Mouse (Mus musculus) kidney, adult 11 months (tissue): ENCODE measurements around the gene Chaf1a.
"Not testable (repeated sequence)": the region's sequence is repeated elsewhere in the genome, so short reads cannot be mapped to it uniquely, and the experiment has no call there.

Experiments used
- DNase-seq: peaks from one replicate; pipeline ENCODE4 v3.0.0; 2022

Chaf1a gene

DNA sequence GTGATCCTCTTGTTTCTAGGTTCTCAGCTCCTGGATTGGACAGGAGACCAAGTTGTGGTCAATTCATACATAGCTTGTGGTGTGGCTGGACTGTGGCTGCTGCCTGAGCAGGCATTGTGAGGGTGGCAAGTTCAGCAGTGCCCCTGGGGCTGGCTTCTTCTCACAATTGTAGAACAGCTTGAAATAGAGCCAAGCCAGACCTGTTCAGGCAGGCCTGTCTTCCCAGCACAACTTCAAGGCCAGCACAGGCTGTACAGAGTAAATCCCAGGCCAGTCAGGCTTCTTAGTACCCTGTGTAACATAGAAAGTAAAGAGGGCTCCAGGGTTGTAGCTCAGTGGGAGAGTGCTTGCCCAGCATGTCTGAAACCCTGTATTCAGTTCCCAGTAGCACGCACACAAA lies 52.6 kb downstream of the Chaf1a start:
- no peak for DNase-seq

DNA sequence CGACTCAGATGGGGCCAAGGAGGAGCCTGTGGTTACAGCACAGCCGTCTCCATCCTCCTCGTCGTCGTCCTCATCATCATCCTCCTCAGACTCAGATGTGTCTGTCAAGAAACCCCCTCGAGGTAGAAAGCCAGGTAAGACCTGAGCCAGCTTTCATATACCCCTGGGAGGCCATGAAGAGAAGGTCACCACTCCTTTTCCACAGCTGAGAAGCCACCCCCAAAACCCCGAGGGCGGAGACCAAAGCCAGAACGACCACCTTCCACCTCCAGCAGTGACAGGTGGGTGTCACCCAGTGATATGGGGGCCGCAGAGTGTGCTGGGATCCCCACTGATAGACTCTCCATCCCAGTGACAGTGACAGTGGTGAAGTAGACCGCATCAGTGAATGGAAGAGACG lies 56.6 kb downstream of the Chaf1a start:
- DNase-seq: no peak

DNA sequence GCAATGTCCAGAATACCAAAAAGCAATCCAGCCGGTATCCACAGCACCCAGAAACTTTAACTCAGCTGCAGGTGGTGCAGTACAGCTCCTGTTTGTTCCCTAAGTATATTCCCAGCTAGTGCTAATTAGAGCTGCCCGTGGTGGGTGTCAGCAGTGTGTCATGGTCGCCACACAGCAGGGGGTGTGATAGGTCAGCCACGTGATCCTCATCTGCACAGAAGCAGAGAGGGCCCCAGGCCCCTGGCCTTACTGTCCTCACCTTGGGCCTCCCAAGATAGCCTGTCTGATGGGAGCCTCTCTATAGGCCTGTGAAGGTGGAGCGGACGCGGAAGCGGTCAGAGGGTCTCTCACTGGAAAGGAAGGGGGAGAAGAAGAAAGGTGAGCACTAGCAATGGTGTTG lies 57.9 kb downstream of the Chaf1a start:
- DNase-seq: no peak

DNA sequence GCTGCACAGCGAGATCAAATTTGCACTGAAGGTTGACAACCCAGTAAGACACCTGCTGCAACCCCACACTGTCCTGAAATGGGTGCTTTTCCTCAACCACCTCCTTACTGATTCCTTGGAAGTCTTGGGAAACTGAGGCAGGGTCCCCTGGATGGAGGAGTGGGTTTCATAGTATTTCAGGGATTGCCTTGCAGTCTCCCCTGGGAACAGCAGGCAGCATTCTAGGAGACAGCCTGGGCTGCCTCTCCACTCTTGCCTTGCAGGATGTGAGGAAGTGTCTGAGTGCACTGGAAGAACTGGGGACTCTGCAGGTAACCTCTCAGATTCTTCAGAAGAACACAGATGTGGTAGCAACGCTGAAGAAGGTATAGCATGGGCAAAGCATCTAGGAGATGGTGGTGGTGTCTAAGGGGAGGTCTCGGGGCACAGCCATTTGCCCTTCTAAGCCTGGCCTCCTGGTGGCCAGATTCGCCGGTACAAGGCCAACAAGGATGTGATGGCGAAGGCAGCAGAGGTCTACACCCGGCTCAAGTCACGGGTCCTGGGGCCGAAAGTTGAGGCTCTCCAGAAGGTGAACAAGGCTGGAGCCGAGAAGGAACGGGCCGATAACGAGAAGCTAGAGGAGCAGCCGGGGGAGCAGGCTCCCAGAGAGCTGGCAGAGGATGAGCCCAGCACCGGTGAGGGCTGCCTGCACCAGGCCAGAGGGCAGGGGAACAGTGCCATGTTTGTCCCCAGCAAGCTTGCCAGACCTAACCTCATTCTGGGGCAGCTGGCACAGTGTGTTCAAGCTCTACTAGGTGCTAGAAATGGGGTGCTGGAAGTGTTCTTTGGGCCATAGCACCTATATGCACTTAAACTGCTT lies 58.7 kb downstream of the Chaf1a start:
- DNase-seq: no peak

DNA sequence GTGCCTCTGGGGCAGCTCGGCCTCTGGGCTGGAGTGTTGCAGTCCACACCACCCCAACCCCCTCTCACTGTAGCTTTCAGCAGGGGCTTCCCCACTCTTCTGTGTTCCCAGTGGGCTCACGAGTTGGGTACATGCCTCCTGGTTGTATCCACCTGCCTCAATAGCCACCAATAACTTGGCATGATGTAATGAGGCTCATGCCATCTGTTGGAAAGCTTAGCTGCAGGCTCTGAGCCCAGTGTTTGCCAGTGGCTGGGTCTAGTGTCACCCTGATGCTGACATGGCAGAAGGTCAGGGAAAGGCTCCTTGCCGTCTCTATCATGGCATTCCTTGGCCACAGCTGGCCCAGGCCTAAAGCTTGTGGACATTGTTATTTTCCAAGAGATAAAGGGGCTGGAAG lies 60.6 kb downstream of the Chaf1a start:
- DNase-seq: no peak

DNA sequence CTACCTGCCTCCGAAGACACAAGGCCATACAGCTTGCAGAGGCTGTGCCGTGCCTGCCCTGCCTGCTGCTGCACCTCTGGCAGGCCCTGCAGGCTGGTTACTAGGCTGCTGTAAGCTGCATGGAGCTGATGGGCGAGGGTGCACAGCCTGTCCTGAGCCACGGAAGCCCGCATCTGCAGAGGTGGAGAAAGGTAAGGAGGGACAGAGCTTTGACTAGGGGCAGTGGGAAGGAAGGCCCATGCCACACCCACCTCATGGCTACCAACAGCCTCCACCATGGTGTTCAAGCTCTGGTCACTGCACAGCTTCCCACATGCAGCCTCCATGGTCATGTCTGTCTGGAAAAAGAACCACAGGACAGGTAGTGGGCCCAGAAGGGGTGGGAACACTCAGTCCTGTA lies 61.9 kb downstream of the Chaf1a start:
- DNase-seq: no peak

DNA sequence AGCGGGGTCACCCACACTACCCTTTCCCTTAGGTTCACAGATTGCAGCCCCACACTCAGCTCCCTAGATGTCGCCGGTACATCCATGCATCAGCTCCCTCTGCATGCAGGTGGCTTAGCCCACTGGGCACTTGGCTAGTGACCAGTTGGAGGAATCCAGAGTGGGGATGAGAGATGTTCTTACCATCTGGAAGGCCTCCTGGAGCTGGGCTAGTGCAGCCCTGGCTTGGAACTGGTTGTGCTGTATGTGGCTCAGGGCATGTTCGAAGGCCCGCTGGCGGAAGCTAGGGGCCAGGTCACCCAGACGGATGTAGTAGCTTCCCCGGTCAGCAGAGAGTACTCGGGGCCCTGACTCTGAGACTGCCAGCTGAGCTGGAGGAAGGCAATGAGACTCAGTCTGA lies 62.7 kb downstream of the Chaf1a start:
- no peak for DNase-seq

DNA sequence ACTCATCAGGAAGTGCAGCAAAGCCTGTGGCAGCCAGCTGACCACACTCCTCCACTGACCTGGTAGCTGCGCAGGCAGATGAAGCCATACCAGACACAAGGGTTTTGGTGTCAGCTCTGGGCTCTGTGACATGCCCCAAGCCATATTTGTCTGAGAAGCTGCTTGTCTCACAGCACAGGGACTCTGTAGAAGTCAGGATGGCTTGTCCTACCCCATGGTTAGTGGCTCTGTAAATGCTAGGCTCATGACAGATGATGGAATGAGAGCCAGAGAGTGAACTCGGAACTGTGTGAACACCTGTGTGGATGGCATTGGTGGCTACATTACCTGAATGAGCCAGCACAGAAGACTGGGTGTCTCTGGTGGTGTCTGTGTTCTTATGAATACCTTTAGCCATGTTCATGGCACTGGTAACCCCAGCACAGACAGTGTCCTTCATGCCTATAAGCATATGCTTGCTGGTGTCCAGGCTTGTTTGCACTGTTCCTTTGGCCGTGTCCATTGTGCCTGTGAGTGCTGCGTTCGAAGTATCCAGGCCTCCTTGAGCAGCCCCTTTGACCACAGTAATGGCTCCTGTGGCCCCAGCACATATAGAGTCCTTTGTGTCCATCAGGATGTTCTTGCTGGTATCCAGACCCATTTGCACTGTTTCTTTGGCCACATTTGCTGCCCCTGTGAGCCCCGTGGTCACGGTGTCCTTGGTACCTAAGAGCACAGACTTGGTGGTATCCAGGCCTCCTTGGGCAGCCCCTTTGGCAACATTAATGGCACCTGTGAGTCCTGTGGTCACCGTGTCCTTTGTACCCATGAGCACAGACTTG lies 63.4 kb downstream of the Chaf1a start:
- no peak for DNase-seq

DNA sequence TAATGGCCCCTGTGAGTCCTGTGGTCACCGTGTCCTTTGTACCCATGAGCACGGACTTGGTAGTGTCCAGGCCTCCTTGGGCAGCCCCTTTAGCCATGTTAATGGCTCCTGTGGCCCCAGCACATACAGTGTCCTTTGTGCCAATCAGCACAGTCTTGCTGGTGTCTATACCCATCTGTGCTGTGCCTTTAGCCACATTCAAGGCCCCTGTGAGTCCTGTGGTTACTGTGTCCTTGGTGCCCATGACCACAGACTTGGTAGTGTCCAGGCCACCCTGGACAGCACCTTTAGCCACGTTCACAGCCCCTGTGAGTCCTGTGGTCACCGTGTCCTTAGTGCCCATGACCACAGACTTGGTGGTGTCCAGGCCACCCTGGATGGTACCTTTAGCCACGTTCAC lies 64.6 kb downstream of the Chaf1a start:
- DNase-seq: not testable (repeated sequence)

DNA sequence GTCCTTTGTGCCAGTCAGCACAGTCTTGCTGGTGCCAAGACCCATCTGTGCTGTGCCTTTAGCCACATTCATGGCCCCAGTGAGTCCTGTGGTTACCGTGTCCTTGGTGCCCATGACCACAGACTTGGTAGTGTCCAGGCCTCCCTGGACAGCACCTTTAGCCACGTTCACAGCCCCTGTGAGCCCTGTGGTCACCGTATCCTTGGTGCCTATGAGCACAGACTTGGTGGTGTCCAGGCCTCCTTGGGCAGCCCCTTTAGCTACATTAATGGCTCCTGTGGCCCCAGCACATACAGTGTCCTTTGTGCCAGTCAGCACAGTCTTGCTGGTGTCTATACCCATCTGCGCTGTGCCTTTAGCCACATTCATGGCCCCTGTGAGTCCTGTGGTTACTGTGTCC lies 66.2 kb downstream of the Chaf1a start:
- DNase-seq: not testable (repeated sequence)

DNA sequence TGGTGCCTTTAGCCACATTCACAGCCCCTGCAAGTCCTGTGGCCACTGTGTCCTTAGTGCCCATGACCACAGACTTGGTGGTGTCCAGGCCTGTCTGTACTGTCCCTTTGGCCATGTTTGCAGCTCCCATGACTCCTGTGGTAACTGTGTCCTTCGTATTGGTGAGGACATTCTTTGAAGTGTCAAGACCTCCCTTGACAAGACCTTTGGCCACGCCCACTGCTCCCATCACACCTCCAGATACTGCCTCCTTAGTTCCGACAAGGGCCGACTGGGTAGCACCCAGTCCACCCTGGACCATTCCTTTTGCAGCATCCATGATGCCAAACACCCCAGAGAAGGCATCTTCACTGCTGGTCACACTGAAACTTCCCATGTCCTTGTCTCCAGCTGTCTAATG lies 66.7 kb downstream of the Chaf1a start:
- no peak for DNase-seq

DNA sequence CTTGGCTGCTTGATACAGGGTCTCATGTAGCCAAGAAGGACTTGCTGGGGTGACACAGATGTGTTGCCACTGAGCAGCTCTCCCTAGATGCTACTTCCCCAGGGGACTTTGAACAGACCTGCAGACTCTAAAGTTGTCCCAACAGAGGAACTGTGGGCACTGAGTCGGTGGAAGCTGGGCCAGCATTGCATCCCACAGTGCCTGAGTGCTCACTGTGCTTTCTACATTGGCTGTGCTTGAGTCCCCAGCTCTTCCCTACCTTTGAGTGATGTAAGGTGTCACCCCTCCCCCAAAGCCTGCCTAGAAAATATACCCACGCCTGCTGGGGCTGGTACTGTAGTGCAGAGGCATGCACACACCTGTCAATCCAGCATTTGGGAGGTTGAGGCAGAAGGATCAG lies 67.5 kb downstream of the Chaf1a start:
- DNase-seq: no peak

DNA sequence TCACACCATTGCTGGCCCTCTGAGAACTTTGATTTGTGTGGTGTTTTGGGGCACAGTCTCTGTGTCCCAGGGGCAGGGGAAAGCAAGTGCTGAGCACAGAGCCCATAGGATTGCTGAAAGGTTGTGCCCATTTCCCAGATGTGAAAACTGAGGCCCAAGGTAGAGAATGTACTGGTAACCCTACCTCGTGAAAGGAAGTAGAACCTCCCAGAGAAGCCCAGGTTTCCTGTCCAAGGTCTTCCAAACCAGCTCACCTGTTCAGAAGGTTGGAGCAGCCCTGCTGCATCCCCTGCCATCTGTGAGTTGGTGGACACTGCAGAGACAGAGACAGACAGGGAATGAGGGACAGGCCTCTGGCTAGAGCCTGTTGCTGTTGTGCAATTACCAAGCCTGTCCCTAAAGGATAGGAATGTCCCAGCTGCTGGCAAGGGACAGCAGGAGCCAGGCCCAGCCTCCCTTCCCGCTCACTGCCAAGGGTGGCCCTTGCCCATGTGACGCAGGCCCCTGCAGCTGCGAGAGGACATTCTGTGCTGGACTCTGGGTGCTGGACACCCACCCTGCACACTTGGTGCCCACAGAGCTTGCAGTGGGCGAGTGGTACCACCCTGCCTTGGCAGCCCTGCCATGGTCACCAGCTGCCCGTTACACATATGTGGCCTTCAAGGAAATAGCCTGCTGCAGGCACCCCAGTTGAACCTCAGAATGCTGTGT lies 68.2 kb downstream of the Chaf1a start:
- no peak for DNase-seq

DNA sequence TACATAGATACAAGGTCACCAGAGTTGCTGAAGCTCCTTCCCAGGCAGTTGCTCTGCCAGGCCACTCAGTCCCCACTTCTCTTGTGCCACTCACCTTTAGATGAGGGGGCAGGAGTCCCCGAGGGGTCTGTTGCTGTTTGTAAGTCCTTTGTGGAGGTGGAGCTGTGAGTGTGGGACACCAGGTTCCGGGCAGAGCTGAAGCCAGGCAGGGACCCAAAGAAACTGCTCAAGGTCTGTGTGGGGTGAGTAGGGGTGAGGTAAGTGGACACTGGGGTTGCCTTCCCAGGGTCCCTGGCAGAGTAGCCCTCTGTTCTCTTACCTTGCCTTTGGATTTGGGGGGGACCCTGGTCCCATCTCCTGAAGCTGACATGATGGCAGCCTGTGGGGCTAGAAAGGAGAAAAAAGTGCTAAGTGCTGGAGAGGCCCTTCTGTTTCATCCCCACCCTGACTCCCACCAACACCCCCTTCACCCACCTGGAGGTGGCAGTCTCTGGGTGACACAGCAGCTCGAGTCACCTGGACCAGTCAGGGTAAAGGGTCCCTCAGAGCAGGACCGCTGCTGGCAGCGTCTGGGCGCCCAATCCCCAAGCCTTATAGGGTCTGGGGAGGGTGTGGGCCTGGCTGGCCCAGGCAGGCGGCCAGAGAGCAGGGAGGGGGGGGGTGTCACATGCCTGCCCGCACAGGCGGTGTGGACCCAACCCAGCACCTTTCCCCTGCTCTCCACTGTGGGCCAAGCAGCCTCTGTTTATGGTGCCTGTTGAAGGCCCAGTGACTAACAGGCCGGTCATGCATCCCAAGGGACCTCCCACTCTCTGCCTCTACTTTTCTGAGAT lies 69.2 kb downstream of the Chaf1a start, which contains the start of gene Plin4:
TSS of gene Plin4 (minus strand) at position 585 of the 833 bp plus-strand sequence.
- DNase-seq: no peak

DNA sequence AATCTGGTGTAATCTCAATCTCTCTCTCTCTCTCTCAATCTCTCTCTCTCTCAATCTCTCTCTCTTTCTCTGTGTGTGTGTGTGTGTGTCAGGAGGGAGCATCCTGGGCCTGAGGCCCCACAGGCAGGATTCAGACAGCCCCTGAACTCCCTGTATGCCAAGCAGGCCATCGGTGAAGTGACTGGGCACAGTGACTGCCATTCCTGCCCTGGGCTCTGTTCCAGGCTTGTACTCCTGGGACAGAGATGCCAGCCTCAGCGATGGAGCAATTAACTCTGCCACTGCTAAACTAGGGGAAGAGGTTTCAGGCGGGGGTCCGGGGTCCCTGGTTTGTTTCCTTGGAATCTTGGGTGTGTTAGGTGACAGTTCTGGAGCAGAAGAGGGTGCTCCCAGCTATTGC lies 70.3 kb downstream of the Chaf1a start:
- DNase-seq: no peak

DNA sequence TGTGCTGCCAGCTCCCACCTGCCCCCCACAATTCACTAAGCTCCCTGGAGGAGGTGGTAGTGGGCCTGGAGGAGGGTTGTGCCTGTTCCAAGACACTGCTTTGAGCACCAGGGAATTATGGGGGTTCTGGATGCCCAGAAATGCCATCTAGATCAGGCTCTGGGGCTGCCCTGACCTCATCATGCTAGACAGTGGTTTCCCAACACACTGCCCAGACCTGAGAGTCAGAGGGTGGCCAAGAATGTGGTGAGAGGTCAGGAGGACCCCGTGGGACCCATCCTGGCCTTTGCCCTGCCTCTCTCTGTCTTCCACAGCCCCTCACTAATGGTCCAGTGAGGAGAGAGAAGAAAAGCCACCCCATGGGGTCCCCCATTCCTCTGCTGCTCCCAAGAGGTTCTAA lies 70.8 kb downstream of the Chaf1a start:
- DNase-seq: no peak

DNA sequence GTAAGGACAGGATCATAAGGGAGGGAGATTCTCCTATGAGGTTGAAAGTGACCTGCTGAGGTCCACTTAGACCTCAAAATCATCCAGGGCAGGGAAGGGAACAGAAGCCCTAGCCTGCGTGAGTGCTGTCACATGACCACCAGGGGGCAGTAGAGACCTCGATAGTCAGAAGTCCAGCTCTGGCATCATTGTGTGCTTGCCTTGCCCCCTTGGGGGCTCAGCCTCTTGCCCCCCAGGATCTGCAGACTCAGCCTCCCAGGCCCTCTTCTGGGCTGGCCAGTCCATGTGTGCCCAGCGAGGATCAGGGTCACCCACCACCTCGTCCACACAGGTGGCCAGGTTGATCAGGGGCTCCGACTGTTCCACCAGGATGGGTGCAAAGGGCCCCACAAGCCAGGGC lies 71.6 kb downstream of the Chaf1a start:
- DNase-seq: peak; percentile 45

DNA sequence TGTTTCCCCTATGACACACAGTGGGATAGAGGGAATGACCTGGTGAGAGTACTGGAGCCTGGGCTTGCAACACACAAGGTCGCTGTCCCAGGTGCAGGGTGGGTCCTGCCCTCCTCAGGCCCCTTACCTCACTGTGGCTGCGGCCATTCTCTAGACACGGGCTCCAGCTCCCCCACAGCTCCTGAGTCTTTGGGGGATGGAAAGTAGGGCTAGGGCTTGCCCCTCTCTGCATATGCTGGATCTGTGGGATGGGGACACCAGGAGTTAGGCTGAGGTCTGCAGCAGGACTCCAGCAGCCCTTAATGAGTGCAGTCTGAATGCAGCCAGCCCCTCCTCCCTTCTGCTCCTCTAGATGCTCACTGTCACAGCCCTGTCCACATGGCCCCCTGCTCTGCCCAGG lies 72.5 kb downstream of the Chaf1a start:
- no peak for DNase-seq

DNA sequence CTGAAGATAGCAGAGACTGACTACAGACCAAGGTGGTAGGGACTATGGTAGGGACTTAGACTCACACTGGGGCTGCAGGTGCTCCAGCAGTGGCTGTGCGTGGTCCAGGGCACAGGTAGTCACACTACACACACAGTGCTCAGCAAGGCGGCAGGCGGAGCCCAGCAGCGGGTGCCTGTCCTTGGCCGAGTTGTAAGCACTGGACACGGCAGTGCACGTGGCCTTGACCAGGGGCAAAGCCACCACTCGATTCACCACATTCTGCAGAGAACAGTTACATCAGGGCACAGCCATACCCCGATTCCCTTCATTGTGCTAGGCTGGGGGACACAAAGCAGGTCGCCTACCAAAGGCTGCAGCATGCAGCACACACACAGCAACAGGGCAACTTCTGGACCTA lies 76.0 kb downstream of the Chaf1a start:
- no peak for DNase-seq

DNA sequence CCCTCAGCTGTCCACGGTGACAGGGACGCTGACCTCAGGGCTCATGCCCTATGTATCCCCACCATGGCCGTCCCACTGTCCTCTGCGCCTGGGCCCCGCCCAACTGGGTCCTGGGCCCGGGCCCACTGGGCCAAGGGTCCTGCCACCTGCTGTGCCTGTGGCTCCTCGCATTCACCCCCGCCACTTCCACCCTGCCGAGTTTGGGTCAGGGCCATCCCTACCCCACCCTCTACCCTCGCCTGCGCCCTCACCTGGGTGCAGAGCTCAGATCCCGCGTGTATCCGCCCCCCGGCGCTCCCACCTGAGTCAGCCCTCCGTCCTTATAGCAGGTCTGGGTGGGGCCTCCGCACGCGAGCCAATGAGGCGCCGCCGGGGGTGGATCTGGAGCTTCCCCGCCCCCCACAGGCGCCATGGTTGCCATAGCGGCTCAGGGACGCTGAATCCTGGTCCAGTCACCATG lies 77.0 kb downstream of the Chaf1a start, which contains the start of gene Plin5:
TSS of gene Plin5 (minus strand) at position 346 of the 460 bp plus-strand sequence.
- peak; percentile 78 for DNase-seq

DNA sequence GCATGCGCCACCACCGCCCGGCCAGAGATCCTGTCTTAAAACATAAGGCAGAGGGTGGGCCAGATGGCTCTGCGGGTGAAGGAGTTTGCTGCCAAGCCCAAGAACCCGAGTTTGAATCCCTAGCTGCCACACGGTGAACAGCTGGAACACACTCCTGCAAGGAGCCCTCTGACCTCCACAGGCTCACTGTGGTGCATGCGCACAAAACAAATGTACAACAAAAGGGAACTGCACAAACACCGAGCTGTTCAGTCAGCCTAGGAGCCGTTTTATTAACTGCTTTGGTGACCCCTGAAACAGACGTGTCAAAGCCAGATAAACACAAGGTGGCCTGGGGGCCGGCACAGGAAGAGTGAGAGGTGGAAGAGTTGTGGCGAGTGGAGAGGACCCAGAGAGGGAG lies 79.2 kb downstream of the Chaf1a start:
- DNase-seq: no peak
